Mouse (Mus musculus) myocyte (in vitro differentiated cells): ENCODE results near the gene Gm4836. TPM values are rescaled to one million over a fixed set of nuclear protein-coding genes. Genes with fewer than 3 reads are reported as not detected.
"Not testable (repeated sequence)": the region's sequence is repeated elsewhere in the genome, so short reads cannot be mapped to it uniquely, and the experiment has no call there.

Experiments
- H3K27me3 ChIP-seq: one replicate; pipeline ENCODE4 v1.6.1; 2011; ENCODE audit not compliant: control insufficient read depth, insufficient read depth, insufficient read length
- H3K36me3 ChIP-seq: one replicate; pipeline ENCODE4 v1.6.1; 2011; ENCODE audit not compliant: control insufficient read depth, insufficient read depth
- H3K4me2 ChIP-seq: one replicate; pipeline ENCODE4 v1.6.1; 2011; ENCODE audit warnings: low read depth, control low read depth
- H3K4me3 ChIP-seq: one replicate; pipeline ENCODE4 v1.5.1; 2011; ENCODE audit warnings: mild to moderate bottlenecking, control low read depth, moderate library complexity
- H3K79me2 ChIP-seq: one replicate; pipeline ENCODE4 v1.6.1; 2011; ENCODE audit not compliant: control insufficient read depth, insufficient read depth
- H3ac ChIP-seq: one replicate; pipeline ENCODE4 v1.6.1; 2011; ENCODE audit not compliant: control insufficient read depth, insufficient read length
- polyA plus RNA-seq: library from polyadenylated mRNA; unstranded; fragments of >200 nt; fragmentation: generic; extraction: Trizol; gene quantifications from one replicate; pipeline ENCODE4 v1.2.1, GENCODE M21; 2012; ENCODE audit warnings: missing spikeins

Gm4836 gene
- polyA plus RNA-seq = not detected

DNA sequence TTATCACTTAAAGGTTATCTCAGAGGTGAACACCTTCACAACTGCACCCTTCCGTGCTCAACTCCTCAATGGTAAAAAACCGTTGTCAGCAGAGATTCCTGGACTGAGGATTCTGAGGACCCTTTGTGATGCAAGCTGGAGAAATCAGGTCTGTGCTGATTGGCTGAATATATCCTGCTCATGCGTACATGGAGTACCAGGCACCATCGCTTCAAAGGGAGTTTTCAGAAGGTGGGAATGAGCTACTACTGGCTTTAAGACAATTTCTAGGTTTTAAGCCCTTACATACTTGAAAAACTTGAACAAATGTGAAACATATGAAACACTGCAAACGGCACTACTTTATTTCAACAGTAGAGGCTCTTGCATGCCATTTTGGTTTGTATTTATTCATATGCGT, at the start of gene Gm4836:
TSS of gene Gm4836 (minus strand) at position 101 of the 400 bp plus-strand sequence.
- not testable (repeated sequence) for H3K4me3 ChIP-seq, H3ac ChIP-seq, H3K79me2 ChIP-seq, H3K4me2 ChIP-seq, H3K27me3 ChIP-seq, H3K36me3 ChIP-seq
